Mouse (Mus musculus) lung, postnatal 0 days (tissue): Measurements from ENCODE around the gene Ckm. TPM values are rescaled to one million over a fixed set of nuclear protein-coding genes. Genes with fewer than 3 reads are reported as not detected.
A peak's percentile ranks its signal among the peaks of the same experiment; 100 is the strongest.

Source experiments
- ATAC-seq: fragments of 200-750 bp; cut with Nextera tagmentation; 2 replicates; pipeline ENCODE4 v1.8.0; 2017; ENCODE audit warnings: moderate library complexity
- DNase-seq: peaks from one replicate; pipeline ENCODE4 v3.0.0-alpha.2; 2016; ENCODE audit warnings: low spot score
- H3K27ac ChIP-seq: fragments of 300-500 bp; sonication (generic); 2 replicates; pipeline ENCODE4 v1.5.1; 2014; ENCODE audit warnings: antibody characterized with exemption, mild to moderate bottlenecking, low read length, mixed read lengths
- H3K27me3 ChIP-seq: fragments of 300-500 bp; sonication (generic); replicated peaks from 2 replicates; pipeline ENCODE4 v1.6.1; 2014; ENCODE audit warnings: low read length, mixed read lengths; ENCODE audit not compliant: insufficient read depth
- H3K36me3 ChIP-seq: fragments of 300-500 bp; sonication (generic); 2 replicates; pipeline ENCODE4 v1.6.1; 2014; ENCODE audit warnings: low read length, mixed read lengths; ENCODE audit not compliant: insufficient read depth
- H3K4me1 ChIP-seq: fragments of 300-500 bp; sonication (generic); 2 replicates; pipeline ENCODE4 v1.6.1; 2014; ENCODE audit warnings: antibody characterized with exemption, low read depth, low read length, mixed read lengths; ENCODE audit not compliant: insufficient read depth
- H3K4me2 ChIP-seq: fragments of 300-500 bp; sonication (generic); replicated peaks from 2 replicates; pipeline ENCODE4 v1.6.1; 2014; ENCODE audit warnings: low read depth, mild to moderate bottlenecking, low read length, moderate library complexity, mixed read lengths
- H3K4me3 ChIP-seq: fragments of 300-500 bp; sonication (generic); 2 replicates; pipeline ENCODE4 v1.5.1; 2014; ENCODE audit warnings: low read depth, low read length
- H3K9ac ChIP-seq: fragments of 300-500 bp; sonication (generic); replicated peaks from 2 replicates; pipeline ENCODE4 v1.6.1; 2014; ENCODE audit warnings: low read depth, mild to moderate bottlenecking
- H3K9me3 ChIP-seq: fragments of 300-500 bp; sonication (generic); 2 replicates; pipeline ENCODE4 v1.6.1; 2016; ENCODE audit warnings: low read length, mixed read lengths
- CTCF ChIP-seq: IDR thresholded peaks from 2 replicates; pipeline ENCODE4 v1.5.1; 2016; ENCODE audit warnings: antibody characterized with exemption, mild to moderate bottlenecking
- EP300 ChIP-seq: IDR thresholded peaks from 2 replicates; pipeline ENCODE4 v1.6.1; 2016; ENCODE audit warnings: antibody characterized with exemption, mild to moderate bottlenecking, control low read depth
- WGBS: fragments of 180-500 bp; shearing (Covaris S2); extraction: QIAGEN DNeasy Blood & Tissue Kit; methylation state at CpG from one replicate; pipeline ENCODE4 v1.1.7; 2014; 5-methylcytosine and 5-hydroxymethylcytosine counted together
- polyA plus RNA-seq: library from polyadenylated mRNA; unstranded; fragments of >200 nt; fragmentation: Nextera tagmentation; extraction: Ambion mirVana; gene quantifications from 2 replicates; pipeline ENCODE4 v1.2.1, GENCODE M21; 2015

Ckm gene
- polyA plus RNA-seq, 1 experiment from 2014 or later = 34.0 TPM

- Histone ChIP-seq H3K36me3 (no peaks in the 10 kb centered on the region), H3K4me2 (peak overlapping the region; percentile 91), H3K4me1 (no peaks in the 10 kb centered on the region; the same call in 1 of the 2 replicates), H3K4me3 (peak overlapping the region; percentile 58), H3K27ac (peak overlapping the region; percentile 58), H3K9ac (peak overlapping the region; percentile 62; the same call in 1 of the 2 replicates), H3K9me3 (no peaks in the 10 kb centered on the region), H3K27me3 (no peaks in the 10 kb centered on the region)
- TF ChIP-seq EP300 (0 out of 2 replicates have a peak, but pooled peaks have one; percentile 19), CTCF (no peak)
- WGBS = 1% methylated on average over 45 of the region's 45 CpGs
- ATAC-seq = peak; percentile 59
- peak; percentile 93 for DNase-seq
These were observed 44.5 kb upstream of the Ckm start for GRCm38 (mm10) chr7:19359892-19360641.

GRCm38 (mm10) chr7:19360944-19361343 is 43.6 kb upstream of the Ckm start:
- peak; percentile 98 for DNase-seq
- 1% methylated on average over 27 of the region's 27 CpGs for WGBS

GRCm38 (mm10) chr7:19361720-19362119 is 42.9 kb upstream of the Ckm start:
- Histone ChIP-seq H3K4me1 (no peaks in the 10 kb centered on the region; the same call in 1 of the 2 replicates), H3K9ac (0 out of 2 replicates have a peak overlapping the region, but pooled peaks have one; percentile 20), H3K4me3 (peak overlapping the region; percentile 58), H3K9me3 (no peaks in the 10 kb centered on the region), H3K36me3 (no peaks in the 10 kb centered on the region), H3K27ac (peak overlapping the region; percentile 43; the same call in 1 of the 2 replicates), H3K4me2 (peak overlapping the region; percentile 91), H3K27me3 (no peaks in the 10 kb centered on the region)
- 14% methylated on average over 16 of the region's 16 CpGs for WGBS
- peak; percentile 8; the same call in 1 of the 2 replicates for TF ChIP-seq EP300
- TF ChIP-seq CTCF = peak; percentile 85
- DNase-seq (peak; percentile 79), ATAC-seq (peak; percentile 8; the same call in 1 of the 2 replicates)

More at GRCm38 (mm10) chr7:19360944-19361343, 43.6 kb upstream of the Ckm start:
- Histone ChIP-seq H3K4me1 (no peaks in the 10 kb centered on the region; the same call in 1 of the 2 replicates), H3K27me3 (no peaks in the 10 kb centered on the region), H3K9me3 (no peaks in the 10 kb centered on the region), H3K9ac (0 out of 2 replicates have a peak overlapping the region, but pooled peaks have one; percentile 20), H3K4me2 (peak overlapping the region; percentile 91), H3K36me3 (no peaks in the 10 kb centered on the region), H3K4me3 (peak overlapping the region; percentile 58), H3K27ac (peak overlapping the region; percentile 58; the same call in 1 of the 2 replicates)
- no peak for TF ChIP-seq EP300
- no peak for TF ChIP-seq CTCF
- ATAC-seq = peak; percentile 83

- Histone ChIP-seq H3K9ac (no peak overlapping the region), H3K36me3 (no peaks in the 10 kb centered on the region), H3K9me3 (no peaks in the 10 kb centered on the region), H3K4me1 (no peaks in the 10 kb centered on the region; the same call in 1 of the 2 replicates), H3K4me2 (no peak overlapping the region; the same call in 1 of the 2 replicates), H3K4me3 (no peak overlapping the region), H3K27me3 (no peaks in the 10 kb centered on the region), H3K27ac (no peak overlapping the region)
- 47% methylated on average over 4 of the region's 4 CpGs for WGBS
- no peak for DNase-seq
- ATAC-seq = no peak
- TF ChIP-seq EP300 (no peak), CTCF (no peak)
These were observed 42.3 kb upstream of the Ckm start for GRCm38 (mm10) chr7:19362276-19362675.

GRCm38 (mm10) chr7:19363881-19364280 is 40.7 kb upstream of the Ckm start:
- DNase-seq = peak; percentile 88
- WGBS = 2% methylated on average over 18 of the region's 18 CpGs
- no peaks in the 10 kb centered on the region for H3K27me3 ChIP-seq
- H3K4me3 ChIP-seq = no peak overlapping the region
- H3K9ac ChIP-seq = no peak overlapping the region
- H3K4me1 ChIP-seq = no peaks in the 10 kb centered on the region; the same call in 1 of the 2 replicates
- no peak overlapping the region for H3K27ac ChIP-seq
- TF ChIP-seq CTCF = peak; percentile 93
- TF ChIP-seq EP300 = no peak
- H3K9me3 ChIP-seq = no peaks in the 10 kb centered on the region
- H3K4me2 ChIP-seq = no peak overlapping the region
- ATAC-seq = peak; percentile 20
- H3K36me3 ChIP-seq = no peaks in the 10 kb centered on the region

GRCm38 (mm10) chr7:19365376-19365775 is 39.2 kb upstream of the Ckm start:
- Histone ChIP-seq H3K36me3 (no peaks in the 10 kb centered on the region), H3K4me1 (peaks cover 4% of the 10 kb centered on the region; the same call in 1 of the 2 replicates), H3K9ac (no peak overlapping the region), H3K4me2 (no peak overlapping the region), H3K9me3 (no peaks in the 10 kb centered on the region), H3K4me3 (no peak overlapping the region), H3K27ac (no peak overlapping the region), H3K27me3 (no peaks in the 10 kb centered on the region)
- ATAC-seq (no peak), DNase-seq (no peak)
- TF ChIP-seq EP300 = no peak
- no peak for TF ChIP-seq CTCF
- WGBS = 65% methylated on average over 4 of the region's 4 CpGs
